Mouse (Mus musculus) heart, embryonic 15.5 days (tissue): ENCODE measurements at regions not wholly inside any gene's neighbourhood (a gene's known extent, or its start where the extent isn't known, plus 50 kb on each side); places are given as distances from the start of the nearest gene placed in this dataset.

Experiments
- ATAC-seq: fragments of 200-750 bp; cut with Nextera tagmentation; replicated peaks from 2 replicates; pipeline ENCODE4 v1.8.0; 2017; ENCODE audit warnings: low read depth, moderate TSS enrichment; ENCODE audit not compliant: insufficient number of reproducible peaks, insufficient read depth, low FRiP score
- H3K27ac ChIP-seq: fragments of 300-500 bp; sonication (generic); 2 replicates; pipeline ENCODE4 v1.5.1; 2015; ENCODE audit warnings: mild to moderate bottlenecking, inconsistent platforms
- H3K27me3 ChIP-seq: fragments of 300-500 bp; sonication (generic); 2 replicates; pipeline ENCODE4 v1.6.1; 2015; ENCODE audit warnings: inconsistent platforms
- H3K36me3 ChIP-seq: fragments of 300-500 bp; sonication (generic); 2 replicates; pipeline ENCODE4 v1.6.1; 2015; ENCODE audit warnings: mild to moderate bottlenecking, inconsistent platforms
- H3K4me1 ChIP-seq: fragments of 300-500 bp; sonication (generic); replicated peaks from 2 replicates; pipeline ENCODE4 v1.6.1; 2015; ENCODE audit warnings: inconsistent platforms
- H3K4me2 ChIP-seq: fragments of 300-500 bp; sonication (generic); 2 replicates; pipeline ENCODE4 v1.6.1; 2015; ENCODE audit warnings: inconsistent platforms, mild to moderate bottlenecking, moderate library complexity
- H3K4me3 ChIP-seq: fragments of 300-500 bp; sonication (generic); 2 replicates; pipeline ENCODE4 v1.5.1; 2015; ENCODE audit warnings: mild to moderate bottlenecking, inconsistent platforms
- H3K9ac ChIP-seq: fragments of 300-500 bp; sonication (generic); 2 replicates; pipeline ENCODE4 v1.6.1; 2015; ENCODE audit warnings: mild to moderate bottlenecking, inconsistent platforms
- H3K9me3 ChIP-seq: fragments of 300-500 bp; sonication (generic); replicated peaks from 2 replicates; pipeline ENCODE4 v1.6.1; 2016; ENCODE audit warnings: inconsistent platforms
- WGBS: fragments of 180-500 bp; shearing (Covaris S2); methylation state at CpG from one replicate; pipeline ENCODE4 v1.1.7; 2015; ENCODE audit warnings: mixed read lengths; 5-methylcytosine and 5-hydroxymethylcytosine counted together

- no peaks in the 10 kb centered on the region for H3K9me3 ChIP-seq
- no peak overlapping the region for H3K9ac ChIP-seq
- no peak overlapping the region for H3K27ac ChIP-seq
- no peak overlapping the region for H3K4me2 ChIP-seq
- no peak overlapping the region for H3K4me3 ChIP-seq
- no peaks in the 10 kb centered on the region for H3K27me3 ChIP-seq
- 74% methylated on average over 5 of the region's 5 CpGs for WGBS
- ATAC-seq = no peak
- H3K4me1 ChIP-seq = peaks cover 22% of the 10 kb centered on the region
- no peaks in the 10 kb centered on the region for H3K36me3 ChIP-seq
Measured at GRCm38 (mm10) chr3:52638816-52639215, 370.7 kb downstream of the Foxo1 start.

- peak; percentile 79 for ATAC-seq
- Histone ChIP-seq H3K27ac (no peak overlapping the region), H3K27me3 (no peaks in the 10 kb centered on the region), H3K4me2 (no peak overlapping the region), H3K9ac (no peak overlapping the region), H3K4me3 (no peak overlapping the region), H3K36me3 (no peaks in the 10 kb centered on the region), H3K4me1 (peaks cover 12% of the 10 kb centered on the region; the same call in 1 of the 2 replicates), H3K9me3 (no peaks in the 10 kb centered on the region)
- 43% methylated on average over 6 of the region's 6 CpGs for WGBS
Measured at GRCm38 (mm10) chr3:52634353-52634752, 366.2 kb downstream of the Foxo1 start.

- peak overlapping the region; percentile 15; the same call in 1 of the 2 replicates for H3K27ac ChIP-seq
- no peak overlapping the region for H3K4me3 ChIP-seq
- no peak overlapping the region for H3K9ac ChIP-seq
- no peaks in the 10 kb centered on the region for H3K9me3 ChIP-seq
- no peak overlapping the region for H3K4me2 ChIP-seq
- H3K4me1 ChIP-seq = peaks cover 12% of the 10 kb centered on the region; the same call in 1 of the 2 replicates
- ATAC-seq = no peak
- H3K27me3 ChIP-seq = no peaks in the 10 kb centered on the region
- 62% methylated on average over 15 of the region's 15 CpGs for WGBS
- no peaks in the 10 kb centered on the region for H3K36me3 ChIP-seq
Measured at GRCm38 (mm10) chr3:52633491-52634100, 365.5 kb downstream of the Foxo1 start.

GRCm38 (mm10) chr3:52632635-52633034, 364.5 kb downstream of the Foxo1 start:
- Histone ChIP-seq H3K27me3 (no peaks in the 10 kb centered on the region), H3K9me3 (no peaks in the 10 kb centered on the region), H3K27ac (no peak overlapping the region), H3K9ac (no peak overlapping the region), H3K4me3 (no peak overlapping the region), H3K4me1 (peaks cover 12% of the 10 kb centered on the region; the same call in 1 of the 2 replicates), H3K4me2 (no peak overlapping the region), H3K36me3 (no peaks in the 10 kb centered on the region)
- 79% methylated on average over 2 of the region's 2 CpGs for WGBS
- no peak for ATAC-seq

- H3K4me2 ChIP-seq = no peak overlapping the region
- H3K36me3 ChIP-seq = no peaks in the 10 kb centered on the region
- no peak for ATAC-seq
- no peaks in the 10 kb centered on the region for H3K27me3 ChIP-seq
- H3K9me3 ChIP-seq = no peaks in the 10 kb centered on the region
- 79% methylated on average over 5 of the region's 5 CpGs for WGBS
- H3K4me1 ChIP-seq = peaks cover 12% of the 10 kb centered on the region; the same call in 1 of the 2 replicates
- no peak overlapping the region for H3K4me3 ChIP-seq
- no peak overlapping the region for H3K9ac ChIP-seq
- no peak overlapping the region for H3K27ac ChIP-seq
Measured at GRCm38 (mm10) chr3:52630209-52630608, 362.1 kb downstream of the Foxo1 start.

GRCm38 (mm10) chr3:52625125-52625524, 357.0 kb downstream of the Foxo1 start:
- 76% methylated on average over 1 of the region's 1 CpGs for WGBS
- no peaks in the 10 kb centered on the region for H3K9me3 ChIP-seq
- no peaks in the 10 kb centered on the region for H3K36me3 ChIP-seq
- H3K4me2 ChIP-seq = no peak overlapping the region
- H3K4me1 ChIP-seq = no peaks in the 10 kb centered on the region
- no peak overlapping the region for H3K9ac ChIP-seq
- no peak for ATAC-seq
- no peak overlapping the region for H3K27ac ChIP-seq
- H3K4me3 ChIP-seq = no peak overlapping the region
- no peaks in the 10 kb centered on the region for H3K27me3 ChIP-seq

GRCm38 (mm10) chr3:52622530-52622929, 354.4 kb downstream of the Foxo1 start:
- H3K36me3 ChIP-seq = no peaks in the 10 kb centered on the region
- no peak for ATAC-seq
- no peak overlapping the region for H3K4me3 ChIP-seq
- H3K27ac ChIP-seq = no peak overlapping the region
- no peak overlapping the region for H3K4me2 ChIP-seq
- H3K9me3 ChIP-seq = no peaks in the 10 kb centered on the region
- H3K9ac ChIP-seq = no peak overlapping the region
- H3K27me3 ChIP-seq = no peaks in the 10 kb centered on the region
- no peaks in the 10 kb centered on the region for H3K4me1 ChIP-seq
- 87% methylated on average over 8 of the region's 8 CpGs for WGBS

GRCm38 (mm10) chr3:52621936-52622335, 353.8 kb downstream of the Foxo1 start:
- no peaks in the 10 kb centered on the region for H3K9me3 ChIP-seq
- no peak for ATAC-seq
- H3K4me2 ChIP-seq = no peak overlapping the region
- H3K4me3 ChIP-seq = no peak overlapping the region
- H3K36me3 ChIP-seq = no peaks in the 10 kb centered on the region
- H3K4me1 ChIP-seq = no peaks in the 10 kb centered on the region
- WGBS = 78% methylated on average over 8 of the region's 8 CpGs
- H3K27ac ChIP-seq = no peak overlapping the region
- no peaks in the 10 kb centered on the region for H3K27me3 ChIP-seq
- no peak overlapping the region for H3K9ac ChIP-seq

DNA sequence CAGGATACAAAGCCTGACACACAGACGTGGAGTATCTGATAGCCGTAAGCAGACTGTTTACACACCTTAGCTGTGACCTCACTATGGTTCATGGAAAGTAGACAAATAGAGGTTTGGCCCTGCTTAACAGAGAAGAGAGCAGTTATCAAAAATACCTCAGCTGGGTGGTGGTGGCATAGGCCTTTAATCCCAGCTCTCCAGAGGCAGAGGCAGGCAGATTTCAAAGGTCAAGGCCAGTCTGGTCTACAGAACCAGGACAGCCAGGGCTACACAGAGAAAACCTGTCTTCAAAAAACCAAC, 350.7 kb downstream of the Foxo1 start:
- no peak for ATAC-seq
- Histone ChIP-seq H3K27me3 (no peaks in the 10 kb centered on the region), H3K4me1 (no peaks in the 10 kb centered on the region), H3K36me3 (no peaks in the 10 kb centered on the region), H3K4me2 (no peak overlapping the region), H3K27ac (no peak overlapping the region), H3K4me3 (no peak overlapping the region), H3K9me3 (no peaks in the 10 kb centered on the region), H3K9ac (no peak overlapping the region)
- 83% methylated on average over 2 of the region's 2 CpGs for WGBS

DNA sequence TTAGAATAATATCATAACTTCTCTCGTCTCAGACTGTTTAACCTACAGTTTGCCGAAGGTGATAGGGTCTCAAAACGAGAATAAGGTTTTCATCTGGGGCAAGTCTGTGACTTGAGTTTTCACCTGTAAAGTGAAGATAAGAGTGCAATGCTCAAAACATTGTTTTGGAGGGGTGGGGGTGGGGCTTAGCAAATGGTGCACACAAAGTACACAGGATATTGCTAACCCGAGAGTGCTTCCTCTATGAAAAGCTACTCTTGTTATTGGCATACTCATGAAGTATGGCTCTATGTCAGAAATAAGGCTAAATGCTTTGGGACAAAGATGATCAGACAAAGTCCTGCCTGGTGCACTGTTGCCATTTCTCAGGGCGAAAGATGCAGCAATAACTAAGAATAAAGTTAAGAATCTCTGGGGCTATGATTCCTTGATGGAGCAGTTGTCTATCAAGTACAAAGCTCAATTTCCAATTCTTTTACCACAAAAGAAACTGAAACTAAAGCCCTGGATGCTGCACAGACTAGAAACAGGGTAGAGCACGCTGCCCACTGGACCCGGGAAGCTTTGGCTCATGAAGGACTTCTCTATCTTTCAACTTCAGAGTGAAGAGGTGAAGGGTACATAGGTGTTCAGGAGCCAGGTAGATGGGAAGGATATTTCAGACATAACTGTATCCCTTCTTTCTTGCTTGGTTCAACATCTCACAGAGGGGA, 350.2 kb downstream of the Foxo1 start:
- ATAC-seq = no peak
- Histone ChIP-seq H3K4me3 (no peak overlapping the region), H3K27ac (no peak overlapping the region), H3K27me3 (no peaks in the 10 kb centered on the region), H3K9ac (no peak overlapping the region), H3K36me3 (no peaks in the 10 kb centered on the region), H3K9me3 (no peaks in the 10 kb centered on the region), H3K4me1 (no peaks in the 10 kb centered on the region), H3K4me2 (no peak overlapping the region)
- 79% methylated on average over 7 of the region's 7 CpGs for whole genome bisulfite sequencing

- Histone ChIP-seq H3K9ac (no peak overlapping the region), H3K27ac (no peak overlapping the region)
Measured at GRCm38 (mm10) chr3:52617413-52618149, 349.4 kb downstream of the Foxo1 start.

More at GRCm38 (mm10) chr3:52617413-52618149, 349.4 kb downstream of the Foxo1 start:
- Histone ChIP-seq H3K27me3 (no peaks in the 10 kb centered on the region), H3K4me1 (no peaks in the 10 kb centered on the region), H3K9me3 (no peaks in the 10 kb centered on the region), H3K36me3 (no peaks in the 10 kb centered on the region), H3K4me3 (no peak overlapping the region), H3K4me2 (no peak overlapping the region)
- ATAC-seq = no peak
- 59% methylated on average over 8 of the region's 8 CpGs for WGBS
